Mouse (Mus musculus) myocyte (in vitro differentiated cells): ENCODE results near the gene Endou.

ENCODE experiments used
- CEBPB ChIP-seq: IDR thresholded peaks from 2 replicates; pipeline ENCODE4 v1.6.1; 2011; ENCODE audit warnings: mild to moderate bottlenecking, moderate library complexity; ENCODE audit not compliant: poor library complexity, insufficient read depth, severe bottlenecking
- E2F4 ChIP-seq: IDR thresholded peaks from one replicate; pipeline ENCODE4 v1.6.1; 2011; ENCODE audit warnings: mild to moderate bottlenecking, control low read depth, moderate library complexity; ENCODE audit not compliant: insufficient read depth
- MAX ChIP-seq: IDR thresholded peaks from one replicate; pipeline ENCODE4 v1.6.1; 2011; ENCODE audit warnings: low read depth, mild to moderate bottlenecking, control low read depth
- MYOD1 ChIP-seq, 3 experiments: IDR thresholded peaks; one replicate each; pipeline ENCODE4 v1.6.1; 2011; ENCODE audit warnings: control low read depth in 2 of 3, low read depth in 2 of 3, mild to moderate bottlenecking in 2 of 3, moderate library complexity in 1 of 3; ENCODE audit not compliant: insufficient read length in 2 of 3, control insufficient read depth in 1 of 3
- MYOG ChIP-seq, 3 experiments: IDR thresholded peaks; one replicate each; pipeline ENCODE4 v1.6.1; 2011; ENCODE audit warnings: control low read depth in 2 of 3, low read depth in 2 of 3, mild to moderate bottlenecking in 2 of 3; ENCODE audit not compliant: insufficient read length in 2 of 3, control insufficient read depth in 1 of 3, insufficient read depth in 1 of 3
- POLR2A ChIP-seq: IDR thresholded peaks from one replicate; pipeline ENCODE4 v1.6.1; 2011; ENCODE audit warnings: low read depth, mild to moderate bottlenecking, control low read depth, moderate library complexity; ENCODE audit not compliant: insufficient read length
- POLR2AphosphoS2 ChIP-seq: IDR thresholded peaks from one replicate; pipeline ENCODE4 v1.6.1; 2011; ENCODE audit warnings: low read depth, control low read depth; ENCODE audit not compliant: insufficient read length
- REST ChIP-seq: IDR thresholded peaks from one replicate; pipeline ENCODE4 v1.6.1; 2011; ENCODE audit warnings: mild to moderate bottlenecking, control low read depth, moderate library complexity; ENCODE audit not compliant: insufficient read depth, insufficient read length
- SRF ChIP-seq: IDR thresholded peaks from one replicate; pipeline ENCODE4 v1.6.1; 2011; ENCODE audit warnings: low read depth; ENCODE audit not compliant: control insufficient read depth, insufficient read length
- TCF12 ChIP-seq: IDR thresholded peaks from one replicate; pipeline ENCODE4 v1.6.1; 2011; ENCODE audit warnings: mild to moderate bottlenecking, control low read depth; ENCODE audit not compliant: poor library complexity, insufficient read depth, severe bottlenecking
- TCF3 ChIP-seq: IDR thresholded peaks from one replicate; pipeline ENCODE4 v1.6.1; 2011; ENCODE audit warnings: low read depth, control low read depth; ENCODE audit not compliant: insufficient read length
- USF1 ChIP-seq: IDR thresholded peaks from one replicate; pipeline ENCODE4 v1.6.1; 2011; ENCODE audit warnings: low read depth, mild to moderate bottlenecking, control low read depth, moderate library complexity

DNA sequence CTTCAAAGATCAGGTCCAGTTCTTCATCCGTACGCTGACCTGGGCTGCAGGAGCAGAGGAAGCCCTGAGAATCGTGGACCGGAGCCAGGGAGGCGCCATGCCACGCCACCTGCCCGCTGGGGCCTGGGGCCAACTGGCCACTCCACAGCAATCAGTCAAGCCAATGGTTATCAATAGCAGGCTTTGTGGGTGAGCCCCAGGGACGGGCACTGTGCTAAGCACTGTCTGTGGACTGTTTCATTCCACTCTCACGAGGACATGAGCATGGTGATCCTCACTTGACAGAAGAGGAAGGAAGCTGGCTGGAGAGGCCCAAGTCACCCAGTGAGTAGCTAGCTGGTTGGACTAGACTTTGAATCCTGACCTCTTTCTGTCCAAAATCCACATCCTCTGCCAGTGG is 28.9 kb upstream of the Endou start:
- TF ChIP-seq MAX (no peak), MYOG (IDR thresholded peaks at IDR 0.05; ENCODE audit: control insufficient read depth in 1 of 3, insufficient read depth in 1 of 3, insufficient read length in 2 of 3, low read depth in 2 of 3) (no peak), POLR2A (no peak), REST (no peak), USF1 (no peak), POLR2AphosphoS2 (no peak), E2F4 (no peak), TCF12 (no peak), CEBPB (no peak), SRF (no peak), TCF3 (no peak), MYOD1 (IDR thresholded peaks at IDR 0.05; ENCODE audit: control insufficient read depth in 1 of 3, insufficient read length in 2 of 3, low read depth in 2 of 3) (no peak)
